Mouse (Mus musculus): Measurements from ENCODE around the gene 4930447C04Rik. TPM values are rescaled to one million over a fixed set of nuclear protein-coding genes. Genes with fewer than 3 reads are reported as not detected.

Gene 4930447C04Rik
- total RNA-seq, 2 experiments from 2014 or later: not detected

DNA sequence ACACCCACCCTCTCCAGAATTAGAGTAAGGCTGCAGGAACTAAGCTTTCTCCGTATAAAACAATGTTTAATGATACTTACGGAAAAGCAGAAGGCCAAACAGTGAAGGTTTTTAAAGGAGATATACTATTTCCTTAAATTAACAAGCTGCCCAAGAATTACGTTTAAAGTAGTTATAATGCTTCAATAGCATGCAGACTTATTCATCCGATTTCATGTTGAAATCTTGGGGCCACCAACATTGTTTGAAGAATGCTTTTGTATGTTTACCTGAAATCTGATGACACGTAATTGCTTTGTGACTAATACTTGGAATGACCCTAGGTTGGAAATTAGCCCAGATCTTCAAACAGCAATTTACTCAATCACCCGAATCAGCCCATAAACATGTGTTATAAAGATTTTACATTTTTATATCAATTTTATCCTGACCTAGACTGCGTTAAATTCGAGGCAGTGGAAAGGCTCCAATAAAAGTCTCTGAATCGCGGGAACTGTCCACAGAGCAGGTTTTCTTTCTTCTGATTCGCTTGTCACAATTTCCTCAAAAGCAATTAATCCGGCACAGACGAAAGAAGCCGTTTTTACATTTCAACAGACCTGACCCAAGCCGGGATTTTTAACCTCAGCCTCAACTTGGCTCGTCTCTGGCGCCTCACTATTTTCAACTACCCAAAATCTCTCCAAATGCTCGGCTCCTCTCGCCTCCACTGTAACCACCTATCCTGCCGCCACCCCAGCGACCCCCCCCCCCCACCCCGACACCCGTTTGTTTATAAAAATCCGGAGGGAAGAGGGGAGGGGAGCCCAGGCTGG, 4.0 kb upstream of the 4930447C04Rik start:
- ATAC-seq (replicated peaks; ENCODE audit: low FRiP score, poor library complexity, severe bottlenecking): no peak

DNA sequence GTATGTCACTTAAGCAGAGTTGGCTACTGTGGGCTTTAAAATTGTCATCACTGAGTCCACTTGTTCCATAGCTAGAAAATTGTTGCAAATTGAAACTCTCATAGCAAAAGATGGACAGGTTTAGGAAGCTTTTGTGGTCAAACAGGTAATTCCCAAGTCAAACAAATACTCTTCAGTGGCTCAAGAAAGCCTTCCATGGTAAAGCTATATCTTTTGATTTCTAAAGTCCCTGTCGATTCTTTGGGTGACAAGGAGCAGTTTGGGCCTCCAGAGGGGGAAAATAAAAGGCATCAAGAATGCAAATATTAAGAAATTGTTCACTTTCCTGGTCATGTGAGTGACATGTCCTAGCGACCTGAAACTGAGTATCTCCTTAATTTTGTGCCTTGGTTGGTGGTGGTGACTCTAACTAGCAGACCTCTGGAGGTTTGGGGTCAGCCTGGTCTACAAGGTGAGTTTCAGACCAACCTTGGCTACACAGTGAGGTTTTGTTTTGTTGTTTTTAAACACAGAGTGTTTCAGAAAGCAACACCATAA, 3.1 kb upstream of the 4930447C04Rik start:
- no peak for ATAC-seq (replicated peaks; ENCODE audit: low FRiP score, poor library complexity, severe bottlenecking)

DNA sequence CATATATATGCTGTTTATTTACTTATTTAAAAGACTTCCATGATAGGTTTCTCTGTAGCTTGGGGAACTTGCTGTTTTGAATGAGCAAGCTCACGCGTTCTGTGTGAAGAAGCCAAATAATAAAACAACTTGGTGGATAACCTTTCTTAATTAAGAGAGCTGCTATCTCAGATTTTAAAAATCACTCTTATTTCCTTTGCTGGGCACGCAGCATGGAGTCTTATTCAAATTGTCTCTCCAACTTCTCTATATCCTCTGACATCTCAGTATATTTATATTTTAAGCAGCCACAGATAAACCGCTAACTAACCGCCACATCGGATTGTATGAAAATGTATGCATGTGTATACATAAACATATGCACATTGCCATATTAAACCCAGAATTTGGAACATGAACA, 1.6 kb upstream of the 4930447C04Rik start:
- no peak for ATAC-seq (replicated peaks; ENCODE audit: low FRiP score, poor library complexity, severe bottlenecking)

DNA sequence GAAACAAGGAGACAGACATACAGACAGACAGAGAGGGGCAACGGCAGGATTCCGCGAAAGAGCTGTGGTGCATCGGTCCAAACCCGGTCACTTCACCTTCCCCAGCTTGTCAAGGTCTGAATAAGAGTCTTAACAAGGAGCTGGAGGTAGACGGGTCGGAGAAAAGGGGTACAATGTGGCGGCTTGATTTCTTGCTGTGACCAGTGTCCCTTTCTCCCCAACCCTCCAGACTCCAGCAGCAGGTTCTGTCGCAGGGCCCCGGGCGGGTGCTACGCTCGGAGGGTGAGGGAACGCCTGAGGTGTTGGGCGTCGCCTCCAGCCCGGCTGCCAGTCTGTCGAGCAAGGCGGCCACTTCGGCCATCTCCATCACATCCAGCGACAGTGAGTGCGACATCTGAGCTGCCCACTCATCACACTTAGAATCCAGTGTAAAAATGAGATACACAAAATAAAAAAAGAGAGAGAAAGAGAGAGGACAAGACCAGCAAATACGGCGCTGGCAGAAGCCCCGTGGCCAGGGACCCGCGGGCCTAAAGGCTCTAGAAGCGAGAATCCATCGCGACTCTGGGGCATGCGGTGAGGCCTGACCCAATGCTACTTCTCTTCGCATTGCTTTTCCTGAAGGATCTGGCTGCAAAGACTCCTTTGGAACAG, 951 bp upstream of the 4930447C04Rik start:
- ATAC-seq (replicated peaks; ENCODE audit: low FRiP score, poor library complexity, severe bottlenecking): no peak

DNA sequence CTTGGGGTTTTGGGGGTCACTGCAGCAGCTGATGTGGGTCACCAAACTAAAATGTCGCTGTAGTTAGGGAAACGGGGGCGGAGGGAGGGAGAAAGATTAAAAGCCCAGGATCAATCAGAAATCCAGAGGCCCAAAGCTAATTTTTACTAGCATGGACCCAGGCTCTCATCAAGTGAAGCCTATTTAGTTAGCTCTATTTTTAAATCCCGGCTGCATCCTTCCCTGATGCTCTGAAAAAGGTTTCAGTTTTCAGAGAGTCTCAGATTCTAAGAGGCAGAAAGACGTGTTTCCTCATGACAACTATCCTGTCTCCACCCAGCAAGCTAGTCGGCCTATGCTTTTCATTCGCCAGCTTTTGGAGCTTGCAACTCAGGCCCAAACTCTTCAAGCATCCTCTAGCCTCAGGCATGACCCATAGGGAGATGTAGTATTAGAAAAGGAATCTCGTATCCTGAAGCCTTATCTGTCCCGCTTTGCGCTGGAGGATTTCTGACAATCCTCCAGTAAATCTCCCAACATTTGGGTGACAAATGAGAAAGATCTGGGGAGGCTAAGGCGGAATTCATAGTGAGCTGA, 336 bp upstream of the 4930447C04Rik start:
- ATAC-seq (replicated peaks; ENCODE audit: low FRiP score, poor library complexity, severe bottlenecking): no peak

DNA sequence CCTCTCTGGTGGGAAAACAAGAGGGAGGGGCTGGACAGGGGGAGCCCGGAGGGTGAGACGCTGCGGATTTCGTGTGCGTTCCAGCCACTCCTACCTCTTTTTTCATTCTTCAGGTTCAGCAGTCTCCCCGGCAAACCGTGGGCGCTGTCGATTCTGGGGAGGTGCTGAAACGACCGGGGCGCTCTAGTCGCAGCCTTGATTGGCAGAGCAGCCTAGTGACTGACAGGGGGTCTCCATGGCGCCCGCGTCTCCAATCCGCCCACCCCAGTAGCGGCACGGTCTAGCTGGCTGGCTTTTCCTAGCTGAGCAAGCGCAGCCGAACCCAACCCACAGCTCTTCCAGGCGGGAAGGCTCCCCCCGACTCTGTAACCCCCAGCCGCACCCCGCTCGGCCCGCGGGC, 958 bp downstream of the 4930447C04Rik start, which contains the start of gene Six6:
TSS of gene Six6 (plus strand) at position 277 of the 400 bp plus-strand sequence.
- no peak for ATAC-seq (replicated peaks; ENCODE audit: low FRiP score, poor library complexity, severe bottlenecking)

DNA sequence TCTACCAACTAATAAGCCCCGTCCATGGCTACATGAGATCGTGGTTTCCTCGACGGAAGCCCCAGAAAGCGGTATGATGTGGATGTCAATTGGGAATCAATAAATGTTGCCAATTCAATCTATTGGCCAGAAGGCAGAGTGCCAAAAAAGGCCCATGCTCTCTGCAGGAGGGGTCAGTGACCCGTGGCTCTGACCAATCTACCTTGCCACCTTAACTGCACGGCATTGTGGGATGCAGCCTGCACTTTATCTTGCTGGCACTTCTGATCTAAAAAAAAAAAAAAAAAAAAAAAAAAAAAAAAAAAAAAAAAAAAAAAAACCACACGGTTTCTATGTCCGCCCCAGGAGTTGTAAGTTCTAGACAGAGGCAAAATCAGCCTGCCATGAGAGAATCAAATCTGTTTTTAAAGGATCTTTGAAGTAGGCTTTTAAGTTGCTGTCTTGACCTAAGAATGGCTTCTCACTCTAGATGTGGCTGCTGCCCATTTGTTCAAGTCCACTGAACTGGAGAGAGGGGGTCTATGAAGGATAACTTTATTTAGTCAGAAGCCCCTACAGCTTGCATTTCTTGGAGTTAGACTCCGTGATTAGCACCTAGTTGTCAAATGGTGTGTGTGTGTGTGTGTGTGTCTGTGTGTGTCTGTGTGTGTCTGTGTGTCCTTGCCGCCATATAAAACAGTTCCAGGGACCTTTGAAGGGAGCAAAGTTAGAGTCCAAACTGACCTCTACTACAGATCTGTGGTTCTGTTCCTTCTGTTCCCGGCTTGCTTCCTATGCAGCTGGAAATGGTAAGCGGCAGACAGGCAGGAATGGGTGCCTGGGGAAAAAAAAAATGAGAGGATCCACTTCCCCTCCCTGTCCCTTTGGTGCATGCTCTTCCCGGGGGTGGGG, 1.7 kb downstream of the 4930447C04Rik start:
- ATAC-seq (replicated peaks; ENCODE audit: low FRiP score, poor library complexity, severe bottlenecking): no peak

DNA sequence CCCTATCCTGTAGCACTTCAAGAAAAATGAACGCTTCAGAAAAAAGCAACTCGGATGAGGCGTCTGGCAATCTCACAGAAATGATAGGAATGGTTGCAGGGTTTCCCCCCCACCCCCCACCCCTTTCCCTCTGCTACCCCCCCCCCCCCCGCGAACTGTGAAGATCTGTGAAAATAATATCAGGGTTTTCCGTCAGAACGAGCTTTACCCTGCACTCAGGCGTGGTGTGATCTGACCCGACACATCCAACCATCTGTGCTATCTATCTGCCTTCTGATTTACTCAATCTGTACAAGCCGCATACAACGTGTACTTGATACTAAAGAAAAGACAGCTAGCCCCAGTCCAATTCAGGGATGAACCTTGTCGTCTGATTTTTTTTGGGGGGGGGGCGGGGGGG, 2.4 kb downstream of the 4930447C04Rik start:
- no peak for ATAC-seq (replicated peaks; ENCODE audit: low FRiP score, poor library complexity, severe bottlenecking)

DNA sequence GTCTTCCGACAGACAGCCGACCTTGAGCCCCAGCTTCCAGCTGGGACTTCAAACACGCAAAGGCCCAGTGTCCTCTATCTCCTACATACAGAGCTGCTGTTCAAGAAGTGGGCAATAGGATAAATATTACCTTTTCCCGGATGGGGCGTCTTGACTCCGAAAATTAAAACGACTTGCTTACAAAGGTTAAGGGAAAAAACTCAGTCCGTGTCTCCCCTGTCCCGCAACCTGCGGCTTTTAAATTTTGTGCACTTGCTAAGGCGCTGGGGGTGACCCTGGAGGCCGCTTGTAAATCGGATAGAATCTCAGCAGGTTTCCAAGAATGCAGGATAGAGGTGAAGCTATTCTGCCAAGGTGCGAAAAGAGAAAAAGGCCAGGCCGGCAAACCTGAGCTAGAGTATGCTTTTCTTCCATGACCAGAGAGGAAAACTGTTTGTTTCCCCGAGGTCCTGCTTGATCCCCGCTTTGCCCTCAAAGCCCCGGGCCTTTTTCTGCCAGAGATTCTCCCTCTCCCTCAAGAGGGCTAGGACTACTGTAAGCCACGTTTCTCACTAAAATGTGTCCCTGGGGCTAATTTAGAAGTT, 2.9 kb downstream of the 4930447C04Rik start:
- ATAC-seq (replicated peaks; ENCODE audit: low FRiP score, poor library complexity, severe bottlenecking): no peak

DNA sequence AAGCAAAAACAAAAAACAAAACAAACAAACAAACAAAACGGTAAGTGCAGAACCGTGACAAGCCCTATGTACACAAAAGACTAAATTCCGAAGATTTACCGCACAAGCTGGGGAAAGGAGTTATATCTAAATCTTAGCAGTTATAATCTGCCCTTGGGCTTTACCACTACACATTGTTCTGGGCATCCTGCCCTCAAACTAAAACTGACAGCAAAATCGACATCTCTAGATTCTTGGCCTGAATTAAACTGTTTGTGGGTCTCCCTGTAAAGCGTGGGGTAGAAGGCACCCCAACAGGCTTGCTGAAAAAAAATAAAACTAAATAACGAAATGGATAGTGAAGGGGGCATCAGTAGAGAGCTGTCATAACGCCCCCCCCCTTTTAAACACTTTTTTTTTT, 3.8 kb downstream of the 4930447C04Rik start:
- ATAC-seq (replicated peaks; ENCODE audit: low FRiP score, poor library complexity, severe bottlenecking): no peak

DNA sequence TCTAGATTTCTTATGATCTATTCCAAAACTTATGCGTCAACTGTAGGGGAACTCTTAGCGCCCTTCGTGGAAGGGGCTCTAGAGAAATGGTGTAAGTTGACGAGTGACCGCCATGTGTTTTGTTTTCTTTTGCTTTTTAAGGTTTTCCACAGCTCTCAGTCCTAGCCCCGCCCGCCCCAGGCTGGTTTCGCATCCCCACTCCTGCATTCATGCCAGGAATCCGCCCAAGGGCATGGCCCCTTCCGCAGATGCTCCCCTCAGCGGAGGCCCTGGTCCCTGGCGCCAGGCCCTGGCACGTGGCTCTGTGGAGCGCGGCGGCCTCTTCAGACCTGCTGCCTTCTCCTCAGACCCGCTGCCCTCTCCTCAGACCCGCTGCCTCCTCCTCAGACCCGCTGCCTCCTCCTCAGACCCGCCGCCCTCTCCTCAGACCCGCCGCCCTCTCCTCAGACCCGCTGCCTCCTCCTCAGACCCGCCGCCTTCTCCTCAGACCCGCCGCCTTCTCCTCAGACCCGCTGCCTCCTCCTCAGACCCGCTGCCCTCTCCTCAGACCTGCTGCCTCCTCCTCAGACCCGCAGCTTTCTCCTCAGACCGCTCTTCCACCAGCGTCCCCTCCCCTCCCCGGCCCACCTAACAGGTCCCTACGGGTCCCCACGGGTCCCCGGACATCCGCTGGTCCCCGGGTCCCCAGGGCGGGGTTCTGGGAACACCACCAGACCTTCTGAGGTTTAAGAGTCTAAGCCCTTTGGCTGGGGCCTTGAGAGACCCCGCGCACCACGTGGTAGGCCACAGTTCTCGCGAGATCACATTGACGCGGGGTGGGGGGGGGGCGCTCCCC, 23.2 kb downstream of the 4930447C04Rik start:
- no peak for ATAC-seq (replicated peaks; ENCODE audit: low FRiP score, poor library complexity, severe bottlenecking)

DNA sequence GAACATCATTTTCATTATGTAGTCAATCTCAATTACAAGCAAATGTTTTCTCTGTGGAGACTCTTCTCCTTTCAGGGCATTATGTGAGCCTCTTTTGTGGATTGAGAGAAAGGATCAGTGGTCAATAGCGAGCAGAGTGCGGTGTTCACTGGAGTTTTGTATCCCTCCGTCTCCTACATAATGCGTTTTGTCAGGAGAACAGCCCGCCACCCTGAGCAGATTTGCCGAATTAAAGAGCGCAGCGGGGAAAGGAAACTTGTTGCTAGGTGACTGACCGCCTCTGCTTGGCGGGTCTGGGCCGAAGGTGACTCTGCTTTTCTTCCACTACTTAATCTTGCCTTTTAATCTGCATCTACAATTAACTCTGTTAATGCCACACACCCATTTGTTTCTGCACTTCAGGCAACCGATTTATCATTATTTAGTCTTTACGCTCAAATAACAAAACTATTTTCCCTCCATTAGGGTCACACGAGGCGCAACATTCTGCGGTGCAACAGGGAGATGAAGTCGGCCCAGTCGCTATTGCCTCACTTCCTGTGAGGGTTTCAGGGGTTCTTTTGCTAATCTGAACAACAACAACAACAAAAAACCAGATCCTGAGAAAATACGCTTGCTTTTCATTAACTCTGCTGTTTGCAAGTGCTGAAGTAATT, 86.1 kb downstream of the 4930447C04Rik start:
- no peak for ATAC-seq (replicated peaks; ENCODE audit: low FRiP score, poor library complexity, severe bottlenecking)

DNA sequence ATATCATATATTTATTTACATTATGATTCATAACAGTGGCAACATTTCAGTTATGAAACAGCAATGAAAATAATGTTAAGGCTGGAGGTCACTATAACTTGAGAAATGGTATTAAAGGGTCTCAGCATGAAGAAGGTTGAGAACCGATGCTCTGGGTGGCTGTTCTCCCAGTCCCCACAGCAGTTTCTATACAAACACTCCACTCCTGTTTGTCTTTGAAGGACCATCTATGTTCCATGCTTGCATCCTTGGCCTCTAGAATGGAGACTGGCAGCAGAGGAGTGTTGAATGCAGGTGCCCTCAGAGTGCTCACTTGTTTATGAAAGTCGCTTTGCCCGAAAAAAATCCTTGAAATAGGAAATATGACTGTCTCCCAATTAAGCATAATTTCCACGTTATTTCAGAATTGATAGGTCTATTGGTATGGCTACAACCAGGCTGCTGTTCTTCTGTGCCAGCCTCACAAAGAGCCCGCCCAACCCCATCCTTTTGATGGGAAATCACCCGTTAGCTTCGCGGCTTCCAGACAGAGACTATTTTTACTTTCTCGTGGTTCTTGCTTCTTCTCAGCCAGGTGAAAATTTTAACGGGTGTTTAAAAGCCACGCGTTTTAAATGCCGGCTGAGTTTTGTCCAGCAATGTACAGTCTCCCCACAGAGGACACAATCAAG, 87.0 kb downstream of the 4930447C04Rik start:
- no peak for ATAC-seq (replicated peaks; ENCODE audit: low FRiP score, poor library complexity, severe bottlenecking)

DNA sequence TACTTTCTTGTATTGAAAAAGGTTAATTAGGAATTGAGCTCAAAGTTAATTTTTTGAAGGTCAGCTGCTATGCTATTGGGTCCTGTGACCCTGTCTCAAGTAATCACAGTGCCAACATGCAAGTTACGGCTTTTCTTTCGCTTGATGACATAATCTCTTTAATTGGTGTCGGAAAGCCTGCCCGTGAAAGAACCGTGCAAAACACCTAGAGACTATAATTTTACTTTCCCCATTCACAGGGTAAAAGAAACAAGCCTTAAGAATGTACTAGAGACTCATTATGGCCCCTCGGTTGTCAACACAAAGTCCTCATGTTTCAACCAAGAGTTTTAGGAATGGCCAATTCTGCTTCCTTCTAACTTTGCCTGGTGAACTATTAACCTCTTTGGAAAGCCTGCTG, 88.3 kb downstream of the 4930447C04Rik start:
- no peak for ATAC-seq (replicated peaks; ENCODE audit: low FRiP score, poor library complexity, severe bottlenecking)

DNA sequence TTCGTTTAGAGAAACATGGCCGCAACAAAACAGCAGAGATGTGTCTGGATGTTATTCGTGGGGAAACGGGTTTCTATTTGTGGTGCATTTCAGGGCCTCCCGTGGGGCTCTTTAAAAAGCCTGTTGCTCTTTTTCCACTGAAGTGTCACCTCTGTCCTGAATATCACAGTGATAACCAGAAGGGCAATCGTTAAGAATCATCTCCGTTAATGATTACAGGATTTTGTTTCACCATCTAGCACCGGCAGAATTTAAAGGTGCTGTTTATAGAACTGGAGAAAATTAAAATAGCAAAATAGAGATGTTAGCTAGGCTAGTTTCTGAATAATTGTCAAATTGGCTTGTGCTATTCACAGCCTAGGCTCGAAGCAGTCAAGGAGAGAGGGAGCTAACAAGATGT, 90.4 kb downstream of the 4930447C04Rik start:
- ATAC-seq (replicated peaks; ENCODE audit: low FRiP score, poor library complexity, severe bottlenecking): no peak

DNA sequence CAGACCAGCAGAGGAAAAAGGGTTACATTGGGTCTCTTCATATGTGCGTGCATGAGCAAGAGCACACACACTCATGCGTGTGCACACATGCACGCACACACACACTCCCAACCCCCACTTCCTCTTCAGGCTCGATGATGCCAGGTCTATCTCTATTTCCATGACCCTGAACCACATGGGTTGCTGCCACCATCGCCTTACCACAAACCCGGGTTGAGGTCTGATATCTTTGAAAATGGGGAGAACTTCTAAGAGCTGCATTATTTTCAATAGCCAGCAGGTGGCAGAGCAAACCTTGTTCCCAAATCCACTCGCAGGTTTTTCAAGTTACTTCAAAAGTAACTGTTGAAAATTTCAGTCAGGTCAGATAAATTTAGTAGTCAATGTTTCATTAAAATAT, 92.8 kb downstream of the 4930447C04Rik start:
- 0 out of 2 replicates have a peak, but pooled peaks have one; percentile 35 for ATAC-seq (replicated peaks; ENCODE audit: low FRiP score, poor library complexity, severe bottlenecking)

DNA sequence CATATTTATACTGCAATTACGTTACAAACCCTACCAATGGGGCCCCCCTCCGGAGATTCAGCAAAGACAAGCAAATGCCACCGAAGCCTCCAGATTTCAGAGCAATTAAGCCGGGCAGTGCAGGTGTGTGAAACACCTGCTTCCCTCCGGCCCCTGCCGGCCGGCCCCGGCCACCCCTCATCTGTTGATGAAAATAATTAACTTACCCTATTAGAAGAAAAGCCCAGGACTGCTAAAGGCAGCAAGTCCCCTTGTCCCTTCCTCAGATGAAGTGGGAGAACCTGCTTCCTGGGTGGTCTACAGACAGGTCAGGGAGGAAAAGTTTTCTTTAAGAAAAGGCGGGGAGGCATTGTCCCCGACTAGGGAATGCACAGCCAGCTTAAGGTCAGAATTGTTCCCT, 94.6 kb downstream of the 4930447C04Rik start:
- ATAC-seq (replicated peaks; ENCODE audit: low FRiP score, poor library complexity, severe bottlenecking): no peak
